Mouse (Mus musculus) myocyte (in vitro differentiated cells): Measurements from ENCODE around the gene Tmem236. TPM values are rescaled to one million over a fixed set of nuclear protein-coding genes. Genes with fewer than 3 reads are reported as not detected.

ENCODE experiments used
- H3K27me3 ChIP-seq: one replicate; pipeline ENCODE4 v1.6.1; 2011; ENCODE audit not compliant: control insufficient read depth, insufficient read depth, insufficient read length
- H3K36me3 ChIP-seq: one replicate; pipeline ENCODE4 v1.6.1; 2011; ENCODE audit not compliant: control insufficient read depth, insufficient read depth
- H3K4me2 ChIP-seq: one replicate; pipeline ENCODE4 v1.6.1; 2011; ENCODE audit warnings: low read depth, control low read depth
- H3K4me3 ChIP-seq: one replicate; pipeline ENCODE4 v1.5.1; 2011; ENCODE audit warnings: mild to moderate bottlenecking, control low read depth, moderate library complexity
- H3K79me2 ChIP-seq: one replicate; pipeline ENCODE4 v1.6.1; 2011; ENCODE audit not compliant: control insufficient read depth, insufficient read depth
- H3ac ChIP-seq: one replicate; pipeline ENCODE4 v1.6.1; 2011; ENCODE audit not compliant: control insufficient read depth, insufficient read length
- CEBPB ChIP-seq: IDR thresholded peaks from 2 replicates; pipeline ENCODE4 v1.6.1; 2011; ENCODE audit warnings: mild to moderate bottlenecking, moderate library complexity; ENCODE audit not compliant: poor library complexity, insufficient read depth, severe bottlenecking
- E2F4 ChIP-seq: IDR thresholded peaks from one replicate; pipeline ENCODE4 v1.6.1; 2011; ENCODE audit warnings: mild to moderate bottlenecking, control low read depth, moderate library complexity; ENCODE audit not compliant: insufficient read depth
- MAX ChIP-seq: IDR thresholded peaks from one replicate; pipeline ENCODE4 v1.6.1; 2011; ENCODE audit warnings: low read depth, mild to moderate bottlenecking, control low read depth
- MYOD1 ChIP-seq, 3 experiments: IDR thresholded peaks; one replicate each; pipeline ENCODE4 v1.6.1; 2011; ENCODE audit warnings: control low read depth in 2 of 3, low read depth in 2 of 3, mild to moderate bottlenecking in 2 of 3, moderate library complexity in 1 of 3; ENCODE audit not compliant: insufficient read length in 2 of 3, control insufficient read depth in 1 of 3
- MYOG ChIP-seq, 3 experiments: IDR thresholded peaks; one replicate each; pipeline ENCODE4 v1.6.1; 2011; ENCODE audit warnings: control low read depth in 2 of 3, low read depth in 2 of 3, mild to moderate bottlenecking in 2 of 3; ENCODE audit not compliant: insufficient read length in 2 of 3, control insufficient read depth in 1 of 3, insufficient read depth in 1 of 3
- POLR2A ChIP-seq: IDR thresholded peaks from one replicate; pipeline ENCODE4 v1.6.1; 2011; ENCODE audit warnings: low read depth, mild to moderate bottlenecking, control low read depth, moderate library complexity; ENCODE audit not compliant: insufficient read length
- POLR2AphosphoS2 ChIP-seq: IDR thresholded peaks from one replicate; pipeline ENCODE4 v1.6.1; 2011; ENCODE audit warnings: low read depth, control low read depth; ENCODE audit not compliant: insufficient read length
- REST ChIP-seq: IDR thresholded peaks from one replicate; pipeline ENCODE4 v1.6.1; 2011; ENCODE audit warnings: mild to moderate bottlenecking, control low read depth, moderate library complexity; ENCODE audit not compliant: insufficient read depth, insufficient read length
- SRF ChIP-seq: IDR thresholded peaks from one replicate; pipeline ENCODE4 v1.6.1; 2011; ENCODE audit warnings: low read depth; ENCODE audit not compliant: control insufficient read depth, insufficient read length
- TCF12 ChIP-seq: IDR thresholded peaks from one replicate; pipeline ENCODE4 v1.6.1; 2011; ENCODE audit warnings: mild to moderate bottlenecking, control low read depth; ENCODE audit not compliant: poor library complexity, insufficient read depth, severe bottlenecking
- TCF3 ChIP-seq: IDR thresholded peaks from one replicate; pipeline ENCODE4 v1.6.1; 2011; ENCODE audit warnings: low read depth, control low read depth; ENCODE audit not compliant: insufficient read length
- USF1 ChIP-seq: IDR thresholded peaks from one replicate; pipeline ENCODE4 v1.6.1; 2011; ENCODE audit warnings: low read depth, mild to moderate bottlenecking, control low read depth, moderate library complexity
- polyA plus RNA-seq: library from polyadenylated mRNA; unstranded; fragments of >200 nt; fragmentation: generic; extraction: Trizol; gene quantifications from one replicate; pipeline ENCODE4 v1.2.1, GENCODE M21; 2012; ENCODE audit warnings: missing spikeins

The Tmem236 gene
- polyA plus RNA-seq, 1 experiment: 0.08 TPM

- Histone ChIP-seq H3K79me2 (no peaks in the 10 kb centered on the region), H3K27me3 (no peaks in the 10 kb centered on the region), H3ac (no peak overlapping the region), H3K4me3 (no peak overlapping the region), H3K36me3 (peaks cover 44% of the 10 kb centered on the region), H3K4me2 (no peak overlapping the region)
- no peak for TF ChIP-seq POLR2AphosphoS2
- no peak for TF ChIP-seq MYOG (IDR thresholded peaks at IDR 0.05; ENCODE audit: control insufficient read depth in 1 of 3, insufficient read depth in 1 of 3, insufficient read length in 2 of 3, low read depth in 2 of 3)
- no peak for TF ChIP-seq REST
- no peak for TF ChIP-seq CEBPB
- no peak for TF ChIP-seq E2F4
- TF ChIP-seq MYOD1 (IDR thresholded peaks at IDR 0.05; ENCODE audit: control insufficient read depth in 1 of 3, insufficient read length in 2 of 3, low read depth in 2 of 3): no peak
- no peak for TF ChIP-seq POLR2A
- TF ChIP-seq SRF: no peak
- no peak for TF ChIP-seq MAX
- TF ChIP-seq TCF3: no peak
- TF ChIP-seq USF1: no peak
- no peak for TF ChIP-seq TCF12
These were observed 23.5 kb upstream of the Tmem236 start for GRCm38 (mm10) chr2:14150829-14151228.

GRCm38 (mm10) chr2:14151854-14152253 is 22.5 kb upstream of the Tmem236 start:
- peaks cover 35% of the 10 kb centered on the region for H3K36me3 ChIP-seq
- TF ChIP-seq MYOD1 (IDR thresholded peaks at IDR 0.05; ENCODE audit: control insufficient read depth in 1 of 3, insufficient read length in 2 of 3, low read depth in 2 of 3) (no peak), MAX (no peak), POLR2A (peak; percentile 14)
- no peaks in the 10 kb centered on the region for H3K79me2 ChIP-seq
- H3ac ChIP-seq: no peak overlapping the region
- H3K27me3 ChIP-seq: no peaks in the 10 kb centered on the region
- no peak overlapping the region for H3K4me3 ChIP-seq
- H3K4me2 ChIP-seq: no peak overlapping the region

GRCm38 (mm10) chr2:14159047-14159446 is 15.3 kb upstream of the Tmem236 start:
- Histone ChIP-seq H3K79me2 (no peaks in the 10 kb centered on the region), H3K4me3 (no peak overlapping the region), H3ac (no peak overlapping the region), H3K36me3 (no peaks in the 10 kb centered on the region), H3K4me2 (no peak overlapping the region), H3K27me3 (no peaks in the 10 kb centered on the region)
- TF ChIP-seq MYOD1 (IDR thresholded peaks at IDR 0.05; ENCODE audit: control insufficient read depth in 1 of 3, insufficient read length in 2 of 3, low read depth in 2 of 3) (no peak), SRF (no peak), CEBPB (no peak), TCF3 (no peak), TCF12 (no peak), MYOG (IDR thresholded peaks at IDR 0.05; ENCODE audit: control insufficient read depth in 1 of 3, insufficient read depth in 1 of 3, insufficient read length in 2 of 3, low read depth in 2 of 3) (no peak), USF1 (no peak), POLR2AphosphoS2 (no peak), MAX (no peak), REST (no peak)

- Histone ChIP-seq H3K27me3 (no peaks in the 10 kb centered on the region), H3K36me3 (no peaks in the 10 kb centered on the region), H3K79me2 (no peaks in the 10 kb centered on the region), H3K4me3 (no peak overlapping the region), H3ac (no peak overlapping the region), H3K4me2 (no peak overlapping the region)
- TF ChIP-seq CEBPB: no peak
- no peak for TF ChIP-seq MYOG (IDR thresholded peaks at IDR 0.05; ENCODE audit: control insufficient read depth in 1 of 3, insufficient read depth in 1 of 3, insufficient read length in 2 of 3, low read depth in 2 of 3)
- no peak for TF ChIP-seq TCF12
- TF ChIP-seq USF1: no peak
- TF ChIP-seq TCF3: no peak
- TF ChIP-seq MYOD1 (IDR thresholded peaks at IDR 0.05; ENCODE audit: control insufficient read depth in 1 of 3, insufficient read length in 2 of 3, low read depth in 2 of 3): no peak
- TF ChIP-seq E2F4: no peak
- TF ChIP-seq REST: no peak
- no peak for TF ChIP-seq POLR2A
- no peak for TF ChIP-seq MAX
- TF ChIP-seq SRF: no peak
- no peak for TF ChIP-seq POLR2AphosphoS2
These were observed 14.6 kb upstream of the Tmem236 start for GRCm38 (mm10) chr2:14159756-14160155.

GRCm38 (mm10) chr2:14164459-14165030 is 9.8 kb upstream of the Tmem236 start:
- Histone ChIP-seq H3K36me3 (no peaks in the 10 kb centered on the region), H3K4me2 (peak overlapping the region; percentile 20), H3K27me3 (no peaks in the 10 kb centered on the region), H3ac (no peak overlapping the region), H3K79me2 (no peaks in the 10 kb centered on the region), H3K4me3 (no peak overlapping the region)
- TF ChIP-seq MYOG (IDR thresholded peaks at IDR 0.05; ENCODE audit: control insufficient read depth in 1 of 3, insufficient read depth in 1 of 3, insufficient read length in 2 of 3, low read depth in 2 of 3): peak in 1 of 3 experiments; percentile 82
- TF ChIP-seq POLR2AphosphoS2: no peak
- peak; percentile 55 to 74 (median 60) for TF ChIP-seq MYOD1 (IDR thresholded peaks at IDR 0.05; ENCODE audit: control insufficient read depth in 1 of 3, insufficient read length in 2 of 3, low read depth in 2 of 3)
- TF ChIP-seq TCF12: peak; percentile 3
